Mouse (Mus musculus): ENCODE data around the gene Ttbk1.
A peak's percentile ranks its signal among the peaks of the same experiment; 100 is the strongest.
"Not testable (repeated sequence)": the region's sequence is repeated elsewhere in the genome, so short reads cannot be mapped to it uniquely, and the experiment has no call there.

Gene Ttbk1

DNA sequence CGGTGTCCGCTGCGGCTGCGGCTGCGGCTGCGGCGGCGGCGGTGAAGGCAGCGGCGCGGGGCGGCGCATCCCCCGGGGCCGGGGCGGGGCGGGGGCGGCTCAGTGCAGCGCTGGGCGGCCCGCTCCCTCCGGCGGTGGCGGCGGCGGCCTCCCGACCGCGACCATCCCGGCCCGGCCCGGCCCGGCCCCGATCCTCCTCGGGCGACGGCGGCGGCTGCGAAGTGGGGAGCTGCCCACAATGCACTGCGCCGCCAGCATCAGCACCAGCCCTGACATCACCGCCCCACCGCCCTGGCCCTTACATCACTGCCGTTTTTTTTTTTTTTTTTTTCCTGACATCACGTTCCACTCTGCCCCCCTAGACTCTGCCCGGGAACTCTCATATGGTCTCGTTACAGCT is at the start of gene Ttbk1:
Ttbk1 (minus strand) TSS at position 245 of the 400 bp plus-strand sequence.
- no peak for DNase-seq (ENCODE audit: low spot score in 2 of 2)

DNA sequence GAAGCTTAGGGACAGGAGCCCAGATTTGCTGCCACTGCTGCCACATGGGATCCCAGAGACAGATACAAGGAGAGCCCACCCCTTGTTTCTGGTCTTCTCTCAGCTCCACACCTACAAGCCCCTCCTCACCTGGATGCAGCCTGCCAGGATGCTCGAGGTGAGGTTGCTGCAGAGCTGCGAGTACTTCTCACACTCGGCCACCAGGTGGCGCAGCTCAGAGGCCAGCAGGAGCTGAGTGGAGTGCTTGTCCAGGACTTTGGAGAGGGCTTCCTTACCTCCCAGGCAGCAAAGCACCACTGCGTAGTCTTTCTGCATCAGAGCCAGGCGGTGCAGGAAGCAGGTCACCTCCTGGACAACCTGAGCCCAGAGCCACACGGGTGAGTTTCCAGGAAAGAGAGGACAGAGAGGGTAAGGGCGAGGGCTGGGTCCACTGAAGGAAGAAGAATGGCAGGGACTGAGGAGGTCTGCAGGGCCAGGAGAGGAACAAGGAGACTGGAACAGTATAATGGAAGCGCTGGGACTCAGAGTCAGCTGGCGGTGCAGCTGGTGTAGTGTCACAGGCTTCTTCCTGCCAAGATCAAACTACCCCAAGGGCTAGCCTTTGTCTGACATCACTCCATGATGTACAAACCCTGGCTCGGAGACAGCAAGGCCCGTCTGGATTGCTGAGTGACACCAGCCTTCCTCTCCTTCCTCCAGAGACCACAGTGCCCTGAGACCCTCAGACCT is 38.3 kb upstream of the Ttbk1 start:
- peak; percentile 43 to 84 for DNase-seq (ENCODE audit: low spot score in 2 of 2)

DNA sequence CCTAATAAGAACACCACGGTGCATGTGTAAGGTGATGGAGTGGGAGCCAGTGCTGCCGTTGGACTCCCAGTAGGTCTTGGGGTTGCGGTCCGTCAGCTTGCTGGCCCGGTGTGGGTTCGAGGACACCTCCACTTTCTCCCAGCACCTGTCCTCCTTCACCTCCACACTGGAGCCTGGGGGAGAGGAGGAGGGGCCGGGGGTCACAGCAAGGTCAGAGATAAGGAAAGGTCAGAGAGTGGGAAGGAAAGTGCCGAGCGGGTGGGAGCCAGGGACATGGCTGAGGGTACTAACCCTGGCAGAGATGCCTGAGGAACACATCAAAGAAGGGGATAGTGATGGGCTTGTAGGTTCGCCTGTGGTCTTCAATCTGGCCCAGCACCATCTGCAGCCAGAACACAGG is 37.6 kb upstream of the Ttbk1 start:
- DNase-seq (ENCODE audit: low spot score in 2 of 2): no peak

- no peak for DNase-seq (ENCODE audit: low spot score in 2 of 2)
Observed at GRCm38 (mm10) chr17:46521963-46522668, 34.6 kb upstream of the Ttbk1 start.

GRCm38 (mm10) chr17:46521174-46521573 is 33.7 kb upstream of the Ttbk1 start:
- DNase-seq (ENCODE audit: low spot score in 2 of 2): no peak

- no peak for DNase-seq (ENCODE audit: low spot score in 2 of 2)
Observed at GRCm38 (mm10) chr17:46520385-46520979, 33.0 kb upstream of the Ttbk1 start.

GRCm38 (mm10) chr17:46519971-46520370 is 32.5 kb upstream of the Ttbk1 start:
- no peak for DNase-seq (ENCODE audit: low spot score in 2 of 2)

GRCm38 (mm10) chr17:46513329-46513728 is 25.9 kb upstream of the Ttbk1 start:
- DNase-seq (ENCODE audit: low spot score in 2 of 2): no peak

GRCm38 (mm10) chr17:46511059-46511710 is 23.7 kb upstream of the Ttbk1 start:
- DNase-seq (ENCODE audit: low spot score in 2 of 2): no peak

GRCm38 (mm10) chr17:46505617-46506016 is 18.1 kb upstream of the Ttbk1 start:
- DNase-seq (ENCODE audit: low spot score in 2 of 2): no peak

- no peak for DNase-seq (ENCODE audit: low spot score in 2 of 2)
Observed at GRCm38 (mm10) chr17:46503847-46504638, 16.6 kb upstream of the Ttbk1 start.

DNA sequence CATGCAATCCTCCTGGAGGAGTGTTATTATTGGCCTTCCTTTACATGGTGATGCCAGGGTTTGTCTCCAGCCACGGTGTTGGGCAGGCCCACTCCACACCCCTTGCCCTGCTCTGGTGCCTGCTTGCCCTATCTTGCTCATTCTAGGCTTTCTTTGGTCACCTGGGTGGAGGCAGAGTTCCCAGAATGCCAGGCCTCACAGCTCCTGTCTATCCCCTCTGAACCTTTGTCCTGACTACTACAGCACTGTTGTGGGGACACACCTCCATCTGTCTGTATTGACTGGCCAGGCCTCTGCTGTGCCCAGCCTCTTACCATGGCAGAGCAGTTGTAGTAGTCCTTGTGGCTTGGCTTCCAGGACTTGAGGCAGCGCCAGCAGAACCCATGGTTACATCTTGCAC is 15.3 kb upstream of the Ttbk1 start:
- DNase-seq (ENCODE audit: low spot score in 2 of 2): no peak

DNA sequence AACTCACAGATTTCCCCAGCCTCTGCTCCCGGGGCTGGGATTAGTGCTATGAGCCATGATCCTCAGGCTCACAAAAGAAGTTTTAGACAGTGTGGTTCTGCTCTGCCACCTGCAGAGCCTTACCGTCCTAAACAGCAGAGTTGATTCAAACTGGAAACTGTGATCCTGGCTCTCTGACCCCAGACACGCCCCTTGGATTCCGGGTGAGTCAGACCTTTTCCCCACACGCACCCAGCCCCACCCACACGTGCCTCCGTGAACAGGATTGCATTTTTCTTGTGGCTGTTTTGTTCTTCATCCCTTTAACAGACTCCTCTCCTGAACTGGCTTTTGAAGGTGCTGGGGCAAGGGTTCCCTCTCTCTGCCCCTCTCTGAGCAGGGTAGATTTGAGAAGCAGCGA is 10.5 kb upstream of the Ttbk1 start:
- no peak for DNase-seq (ENCODE audit: low spot score in 2 of 2)

- DNase-seq (ENCODE audit: low spot score in 2 of 2): peak; percentile 55 to 63
Observed at GRCm38 (mm10) chr17:46496623-46497434, 9.4 kb upstream of the Ttbk1 start, which contains the start of gene Dnph1. Dnph1 (plus strand) TSS chr17:46496711.

DNA sequence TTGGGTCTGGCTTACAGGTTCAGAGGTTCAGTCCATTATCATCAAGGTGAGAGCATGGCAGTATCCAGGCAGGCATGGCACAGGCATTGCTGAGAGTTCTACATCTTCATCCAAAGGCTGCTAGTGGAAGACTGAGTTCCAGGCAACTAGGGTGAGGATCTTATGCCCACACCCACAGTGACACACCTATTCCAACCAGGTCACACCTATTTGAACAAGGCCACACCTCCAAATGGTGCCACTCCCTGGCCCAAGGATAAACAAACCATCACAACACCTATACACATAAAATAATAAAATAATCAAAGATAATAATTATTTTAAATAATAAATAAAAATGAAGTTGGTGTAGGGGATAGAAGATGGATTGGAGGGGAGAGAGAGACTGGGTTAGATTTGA is 8.6 kb upstream of the Ttbk1 start:
- DNase-seq (ENCODE audit: low spot score in 2 of 2): not testable (repeated sequence)

- no peak for DNase-seq (ENCODE audit: low spot score in 2 of 2)
Observed at GRCm38 (mm10) chr17:46495486-46495885, 8.0 kb upstream of the Ttbk1 start.

GRCm38 (mm10) chr17:46486995-46487394 is 480 bp downstream of the Ttbk1 start:
- DNase-seq (ENCODE audit: low spot score in 2 of 2): no peak

DNA sequence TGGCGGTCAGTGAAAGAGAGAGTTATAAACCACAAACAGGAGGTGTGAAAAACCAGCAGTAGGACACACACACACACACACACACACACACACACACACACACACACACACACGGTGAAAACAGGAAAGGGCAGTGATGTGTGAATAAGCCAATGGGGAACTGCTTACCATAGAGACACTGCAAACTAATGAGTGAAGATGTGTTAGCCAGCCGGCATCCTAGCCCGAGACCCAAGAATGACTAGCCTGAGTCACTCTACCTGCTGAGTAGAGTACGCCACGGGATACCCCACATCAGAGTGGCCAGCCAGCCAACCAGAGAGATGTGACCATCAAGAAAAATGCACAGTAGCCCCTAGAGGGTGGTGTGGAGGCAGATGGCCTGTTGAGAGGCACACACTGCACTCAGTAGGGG is 3.0 kb downstream of the Ttbk1 start:
- no peak for DNase-seq (ENCODE audit: low spot score in 2 of 2)

DNA sequence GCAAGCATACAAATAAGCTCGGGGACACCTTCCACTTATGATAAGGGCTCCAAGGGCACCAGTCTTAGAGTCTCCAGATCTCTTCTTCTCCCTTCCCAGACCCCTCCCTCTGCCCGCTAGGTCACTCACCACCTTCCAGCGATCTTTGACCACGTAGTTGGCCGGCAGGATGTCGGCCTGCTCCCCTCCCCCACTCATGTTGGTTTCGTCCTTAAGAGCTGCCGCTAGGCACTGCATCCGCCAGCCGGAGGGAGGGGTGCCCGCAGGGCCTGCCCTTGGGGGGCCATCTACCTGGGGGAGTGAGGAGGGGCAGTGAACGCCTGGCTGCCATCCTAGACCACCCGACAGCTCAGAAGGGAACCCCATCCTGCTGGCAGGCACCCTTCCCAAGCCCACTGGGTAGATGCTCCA is 3.4 kb downstream of the Ttbk1 start:
- DNase-seq (ENCODE audit: low spot score in 2 of 2): no peak

DNA sequence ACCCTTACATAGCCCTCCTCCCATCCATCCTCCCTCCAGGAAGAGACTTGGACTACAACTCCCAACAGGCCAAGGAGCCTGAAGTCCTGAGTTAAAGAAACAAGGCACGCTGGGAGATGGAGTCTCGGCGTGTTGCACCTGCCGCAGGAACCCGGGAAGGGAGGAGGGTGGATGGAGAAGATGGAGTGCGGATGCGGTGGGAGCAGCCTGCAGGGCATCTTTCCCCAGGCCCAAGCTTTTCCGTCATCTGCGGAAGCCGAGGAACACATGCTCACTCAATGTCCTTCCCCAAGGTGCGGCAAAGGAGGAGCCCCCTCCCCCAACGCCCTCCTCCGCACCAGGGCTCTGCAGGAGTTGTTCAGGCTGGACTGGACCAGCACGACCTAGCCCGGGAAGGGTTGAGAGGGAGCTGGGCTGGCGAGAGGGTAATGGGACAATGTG is 3.9 kb downstream of the Ttbk1 start:
- no peak for DNase-seq (ENCODE audit: low spot score in 2 of 2)

DNA sequence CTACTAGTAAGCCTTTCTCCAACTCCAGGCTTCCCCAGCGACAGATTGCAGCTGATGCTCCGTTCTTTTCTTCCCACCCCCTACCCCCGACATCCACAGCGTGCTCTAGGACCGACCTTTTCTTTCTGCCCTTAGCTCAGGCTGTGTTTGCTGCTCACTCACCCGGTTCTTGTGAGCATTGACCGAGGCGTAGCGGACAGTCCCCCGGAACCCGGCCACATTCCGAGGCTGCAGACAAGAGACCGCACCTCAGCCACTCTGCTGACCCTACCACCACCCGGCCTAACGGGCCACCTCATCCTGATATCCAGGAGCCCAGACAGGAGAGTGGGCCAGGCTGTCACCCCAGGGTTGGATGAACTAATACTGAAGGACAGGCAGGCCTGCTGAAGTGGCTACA is 10.2 kb downstream of the Ttbk1 start:
- DNase-seq (ENCODE audit: low spot score in 2 of 2): no peak
